Mouse (Mus musculus) lung, postnatal 0 days (tissue): ENCODE data around the gene Hist1h3a.

ENCODE experiments used
- CTCF ChIP-seq: IDR thresholded peaks from 2 replicates; pipeline ENCODE4 v1.5.1; 2016; ENCODE audit warnings: antibody characterized with exemption, mild to moderate bottlenecking
- EP300 ChIP-seq: IDR thresholded peaks from 2 replicates; pipeline ENCODE4 v1.6.1; 2016; ENCODE audit warnings: antibody characterized with exemption, mild to moderate bottlenecking, control low read depth

DNA sequence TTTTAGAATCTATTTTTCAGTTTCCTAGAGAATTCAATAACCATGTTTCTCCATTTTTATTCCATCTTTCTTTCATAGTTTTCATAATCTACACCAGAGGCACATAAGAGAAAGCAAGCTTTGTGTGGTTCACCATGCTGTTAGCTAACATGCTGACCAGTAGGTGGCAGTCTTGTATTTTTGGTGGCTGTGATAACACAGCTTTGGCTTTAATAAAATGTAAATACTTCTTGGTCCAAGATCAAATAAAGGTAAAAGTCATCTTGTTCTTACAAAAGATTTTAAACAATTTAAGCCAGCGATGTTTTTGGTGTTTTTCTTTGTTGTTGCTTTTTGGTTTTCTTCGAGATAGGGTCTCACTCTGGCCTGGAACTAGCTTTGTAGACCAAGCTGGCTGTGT is 30.3 kb upstream of the Hist1h3a start:
- TF ChIP-seq CTCF (peak; percentile 90), EP300 (no peak)
